Mouse (Mus musculus) thymus, postnatal 14 days (tissue): ENCODE measurements at regions not wholly inside any gene's neighbourhood (a gene's known extent, or its start where the extent isn't known, plus 50 kb on each side); places are given as distances from the start of the nearest gene placed in this dataset.

Source experiments
- DNase-seq: peaks from one replicate; pipeline ENCODE4 v3.0.0; 2021

- peak; percentile 50 for DNase-seq
Observed at GRCm38 (mm10) chr1:34642304-34642893, 62.9 kb downstream of the Amer3 start.

- no peak for DNase-seq
Observed at GRCm38 (mm10) chr1:34653963-34654644, 74.6 kb downstream of the Amer3 start.

- no peak for DNase-seq
Observed at GRCm38 (mm10) chr1:34657481-34657880, 78.0 kb downstream of the Amer3 start.

- no peak for DNase-seq
Observed at GRCm38 (mm10) chr1:34663875-34664547, 84.6 kb downstream of the Amer3 start.

- DNase-seq: no peak
Observed at GRCm38 (mm10) chr1:34664816-34665511, 85.5 kb downstream of the Amer3 start.

GRCm38 (mm10) chr1:34665512-34665854 lies 86.0 kb downstream of the Amer3 start:
- no peak for DNase-seq

- no peak for DNase-seq
Observed at GRCm38 (mm10) chr1:34666226-34666662, 86.8 kb downstream of the Amer3 start.

GRCm38 (mm10) chr1:34677105-34677741 lies 97.8 kb downstream of the Amer3 start:
- DNase-seq: no peak

GRCm38 (mm10) chr1:34677832-34678733 lies 98.6 kb downstream of the Amer3 start:
- peak; percentile 6 for DNase-seq

GRCm38 (mm10) chr1:34678734-34679068 lies 99.2 kb downstream of the Amer3 start:
- DNase-seq: no peak

- no peak for DNase-seq
Observed at GRCm38 (mm10) chr1:34686539-34686938, 107.1 kb downstream of the Amer3 start.

- no peak for DNase-seq
Observed at GRCm38 (mm10) chr1:34696533-34696932, 117.1 kb downstream of the Amer3 start.

- DNase-seq: peak; percentile 37
Observed at GRCm38 (mm10) chr1:34700237-34701030, 121.0 kb downstream of the Amer3 start.

GRCm38 (mm10) chr1:34701436-34701835 lies 122.0 kb downstream of the Amer3 start:
- DNase-seq: no peak

GRCm38 (mm10) chr1:34709089-34709488 lies 129.6 kb downstream of the Amer3 start:
- no peak for DNase-seq

GRCm38 (mm10) chr1:34722674-34723073 lies 120.2 kb downstream of the Fam168b start:
- no peak for DNase-seq

- DNase-seq: no peak
Observed at GRCm38 (mm10) chr1:34732156-34732555, 110.7 kb downstream of the Fam168b start.

- no peak for DNase-seq
Observed at GRCm38 (mm10) chr1:34733026-34733913, 109.6 kb downstream of the Fam168b start.

- DNase-seq: peak; percentile 62
Observed at GRCm38 (mm10) chr1:34738386-34739067, 104.3 kb downstream of the Fam168b start.

GRCm38 (mm10) chr1:34739621-34740020 lies 103.2 kb downstream of the Fam168b start:
- DNase-seq: no peak
